Mouse (Mus musculus): ENCODE results near the gene Ntrk3. TPM values are rescaled to one million over a fixed set of nuclear protein-coding genes. Genes with fewer than 3 reads are reported as not detected.

Ntrk3 gene
- polyA plus RNA-seq, 1 experiment from 2014 or later, result 2.3 TPM

- H3K36me3 ChIP-seq (ENCODE audit: control insufficient read depth, insufficient read depth), result no peaks in the 10 kb centered on the region
- ATAC-seq (replicated peaks; ENCODE audit: extremely low read depth, insufficient read depth, low FRiP score), result no peak
- H3K27me3 ChIP-seq (ENCODE audit: control insufficient read depth, insufficient read depth, low read length), result no peaks in the 10 kb centered on the region
- no peak overlapping the region for H3K27ac ChIP-seq (ENCODE audit: low read length)
- no peak overlapping the region for H3K9ac ChIP-seq (ENCODE audit: low read length)
- WGBS, result 49% methylated on average over 7 of the region's 7 CpGs
- no peaks in the 10 kb centered on the region for H3K4me1 ChIP-seq (ENCODE audit: control insufficient read depth, insufficient read depth, low read length)
- no peak overlapping the region for H3K4me3 ChIP-seq (ENCODE audit: low read length)
- no peaks in the 10 kb centered on the region for H3K9me3 ChIP-seq (replicated peaks; ENCODE audit: control insufficient read depth, low read length)
- no peak overlapping the region for H3K4me2 ChIP-seq (ENCODE audit: low read depth, low read length)
Observed at GRCm38 (mm10) chr7:78515042-78515609, 222.7 kb downstream of the Ntrk3 start.

DNA sequence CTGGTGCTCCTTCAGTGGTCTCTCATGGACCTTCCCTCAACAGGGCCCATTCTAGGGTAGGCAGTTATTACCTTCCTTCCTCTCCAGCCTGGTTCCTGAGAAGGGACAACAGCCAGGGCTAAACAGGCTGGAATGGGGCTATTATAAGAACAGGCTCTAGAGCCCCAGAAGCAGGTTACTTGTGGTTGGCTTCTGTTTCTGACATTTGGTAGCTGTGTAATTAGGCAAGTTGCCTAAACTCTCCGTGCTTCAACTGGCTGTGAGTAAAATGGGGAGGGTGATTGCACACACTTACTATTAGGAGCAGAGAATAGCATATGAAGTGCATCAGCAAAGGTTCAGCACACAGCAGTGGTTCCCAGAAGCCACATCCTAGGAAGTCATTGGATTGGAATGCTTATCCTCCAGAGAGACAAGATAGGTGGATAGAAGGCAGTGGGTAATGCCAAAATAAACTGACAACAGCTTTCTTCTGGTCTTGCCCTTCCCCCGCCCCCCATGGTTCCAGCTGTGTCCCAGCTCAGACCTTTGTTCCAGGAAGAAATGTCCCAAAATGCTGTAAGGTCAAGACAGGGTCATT is 230.7 kb downstream of the Ntrk3 start:
- no peak overlapping the region for H3K4me3 ChIP-seq (ENCODE audit: low read length)

DNA sequence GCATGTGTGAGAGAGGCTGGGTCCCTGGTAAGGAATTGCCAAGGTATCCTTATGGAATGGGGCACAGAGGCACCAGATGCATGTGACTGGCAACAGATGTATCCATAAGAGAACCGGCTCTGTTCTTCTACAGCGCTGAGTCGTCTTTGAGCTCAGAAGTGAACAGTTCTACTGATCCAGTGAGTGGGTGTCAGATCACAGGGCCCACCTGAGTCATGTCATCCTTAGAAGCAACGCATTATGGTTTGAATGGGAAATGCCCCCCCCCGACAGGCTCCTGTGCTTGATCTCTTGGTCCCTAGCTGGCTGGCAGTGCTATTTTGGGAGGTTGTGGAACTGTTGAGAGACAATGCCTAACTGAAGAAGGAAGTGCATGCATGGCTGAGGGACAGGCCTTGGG is 236.9 kb downstream of the Ntrk3 start:
- Histone ChIP-seq H3K36me3 (ENCODE audit: control insufficient read depth, insufficient read depth) (no peaks in the 10 kb centered on the region), H3K9me3 (replicated peaks; ENCODE audit: control insufficient read depth, low read length) (no peaks in the 10 kb centered on the region), H3K9ac (ENCODE audit: low read length) (no peak overlapping the region), H3K27me3 (ENCODE audit: control insufficient read depth, insufficient read depth, low read length) (no peaks in the 10 kb centered on the region), H3K4me3 (ENCODE audit: low read length) (no peak overlapping the region), H3K27ac (ENCODE audit: low read length) (no peak overlapping the region), H3K4me2 (ENCODE audit: low read depth, low read length) (no peak overlapping the region), H3K4me1 (ENCODE audit: control insufficient read depth, insufficient read depth, low read length) (no peaks in the 10 kb centered on the region)
- no peak for ATAC-seq (replicated peaks; ENCODE audit: extremely low read depth, insufficient read depth, low FRiP score)
- 71% methylated on average over 5 of the region's 5 CpGs for WGBS

More for the DNA sequence above, 230.7 kb downstream of the Ntrk3 start:
- Histone ChIP-seq H3K9ac (ENCODE audit: low read length) (no peak overlapping the region), H3K27ac (ENCODE audit: low read length) (no peak overlapping the region), H3K9me3 (replicated peaks; ENCODE audit: control insufficient read depth, low read length) (no peaks in the 10 kb centered on the region), H3K4me1 (ENCODE audit: control insufficient read depth, insufficient read depth, low read length) (no peaks in the 10 kb centered on the region), H3K27me3 (ENCODE audit: control insufficient read depth, insufficient read depth, low read length) (no peaks in the 10 kb centered on the region), H3K4me2 (ENCODE audit: low read depth, low read length) (no peak overlapping the region), H3K36me3 (ENCODE audit: control insufficient read depth, insufficient read depth) (no peaks in the 10 kb centered on the region)
- no peak for ATAC-seq (replicated peaks; ENCODE audit: extremely low read depth, insufficient read depth, low FRiP score)
- 36% methylated on average over 2 of the region's 2 CpGs for WGBS

DNA sequence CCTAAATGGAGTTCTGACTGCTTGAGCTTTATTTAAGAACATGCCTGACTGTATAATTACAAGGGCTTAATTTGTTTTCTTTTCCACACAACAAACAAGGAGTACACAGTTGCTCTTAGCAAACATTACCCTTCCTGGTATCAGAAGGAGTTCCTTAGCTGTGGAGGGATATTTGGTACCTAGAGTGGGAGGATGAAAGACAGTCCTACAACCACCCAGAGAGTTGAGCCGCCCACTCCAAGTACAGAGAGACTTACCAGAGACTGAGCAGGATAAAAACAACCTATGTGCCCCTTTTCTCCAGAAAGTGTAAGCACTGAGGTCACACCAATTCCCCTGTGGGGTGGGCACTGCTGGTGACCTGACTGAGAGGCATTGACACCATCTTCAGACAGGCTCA is 237.8 kb downstream of the Ntrk3 start:
- Histone ChIP-seq H3K9me3 (replicated peaks; ENCODE audit: control insufficient read depth, low read length) (no peaks in the 10 kb centered on the region), H3K27me3 (ENCODE audit: control insufficient read depth, insufficient read depth, low read length) (no peaks in the 10 kb centered on the region), H3K9ac (ENCODE audit: low read length) (no peak overlapping the region), H3K36me3 (ENCODE audit: control insufficient read depth, insufficient read depth) (no peaks in the 10 kb centered on the region), H3K4me2 (ENCODE audit: low read depth, low read length) (no peak overlapping the region), H3K4me1 (ENCODE audit: control insufficient read depth, insufficient read depth, low read length) (no peaks in the 10 kb centered on the region), H3K27ac (ENCODE audit: low read length) (no peak overlapping the region), H3K4me3 (ENCODE audit: low read length) (no peak overlapping the region)
- ATAC-seq (replicated peaks; ENCODE audit: extremely low read depth, insufficient read depth, low FRiP score), result no peak
- 56% methylated on average over 1 of the region's 1 CpGs for WGBS

GRCm38 (mm10) chr7:78498356-78498755 is 239.5 kb downstream of the Ntrk3 start:
- Histone ChIP-seq H3K27ac (ENCODE audit: low read length) (no peak overlapping the region), H3K27me3 (ENCODE audit: control insufficient read depth, insufficient read depth, low read length) (no peaks in the 10 kb centered on the region), H3K9ac (ENCODE audit: low read length) (no peak overlapping the region), H3K4me2 (ENCODE audit: low read depth, low read length) (no peak overlapping the region), H3K4me3 (ENCODE audit: low read length) (no peak overlapping the region), H3K4me1 (ENCODE audit: control insufficient read depth, insufficient read depth, low read length) (no peaks in the 10 kb centered on the region), H3K9me3 (replicated peaks; ENCODE audit: control insufficient read depth, low read length) (no peaks in the 10 kb centered on the region), H3K36me3 (ENCODE audit: control insufficient read depth, insufficient read depth) (no peaks in the 10 kb centered on the region)
- ATAC-seq (replicated peaks; ENCODE audit: extremely low read depth, insufficient read depth, low FRiP score), result no peak
- WGBS, result 73% methylated on average over 4 of the region's 4 CpGs

- no peak overlapping the region for H3K4me3 ChIP-seq (ENCODE audit: low read length)
- no peak overlapping the region for H3K9ac ChIP-seq (ENCODE audit: low read length)
- no peaks in the 10 kb centered on the region for H3K27me3 ChIP-seq (ENCODE audit: control insufficient read depth, insufficient read depth, low read length)
- H3K27ac ChIP-seq (ENCODE audit: low read length), result no peak overlapping the region
- WGBS, result 39% methylated on average over 7 of the region's 7 CpGs
- no peak for ATAC-seq (replicated peaks; ENCODE audit: extremely low read depth, insufficient read depth, low FRiP score)
- H3K4me2 ChIP-seq (ENCODE audit: low read depth, low read length), result no peak overlapping the region
- H3K36me3 ChIP-seq (ENCODE audit: control insufficient read depth, insufficient read depth), result no peaks in the 10 kb centered on the region
- H3K4me1 ChIP-seq (ENCODE audit: control insufficient read depth, insufficient read depth, low read length), result no peaks in the 10 kb centered on the region
- H3K9me3 ChIP-seq (replicated peaks; ENCODE audit: control insufficient read depth, low read length), result no peaks in the 10 kb centered on the region
Observed at GRCm38 (mm10) chr7:78497819-78498218, 240.0 kb downstream of the Ntrk3 start.

DNA sequence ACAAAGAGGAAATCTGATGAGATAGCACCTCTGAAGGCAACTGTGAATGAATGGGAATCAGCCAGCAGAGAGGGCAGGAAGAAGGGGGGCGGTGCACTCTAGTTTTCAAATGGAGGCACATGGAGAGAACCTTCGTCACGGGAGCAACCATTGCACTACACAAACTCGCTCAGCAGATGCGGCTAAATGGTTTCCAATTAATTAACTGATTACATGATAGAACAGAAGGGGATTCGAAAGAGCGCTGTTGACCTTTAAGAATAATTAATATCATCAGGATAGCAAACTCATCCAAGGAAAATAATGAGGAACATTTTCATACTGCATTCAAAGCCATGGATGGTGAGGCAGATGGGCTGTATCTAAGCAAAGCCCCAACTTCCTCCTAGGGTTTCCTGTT is 244.2 kb downstream of the Ntrk3 start:
- Histone ChIP-seq H3K27me3 (ENCODE audit: control insufficient read depth, insufficient read depth, low read length) (no peaks in the 10 kb centered on the region), H3K36me3 (ENCODE audit: control insufficient read depth, insufficient read depth) (no peaks in the 10 kb centered on the region), H3K9me3 (replicated peaks; ENCODE audit: control insufficient read depth, low read length) (no peaks in the 10 kb centered on the region), H3K27ac (ENCODE audit: low read length) (no peak overlapping the region), H3K4me3 (ENCODE audit: low read length) (no peak overlapping the region), H3K4me1 (ENCODE audit: control insufficient read depth, insufficient read depth, low read length) (no peaks in the 10 kb centered on the region), H3K4me2 (ENCODE audit: low read depth, low read length) (no peak overlapping the region), H3K9ac (ENCODE audit: low read length) (no peak overlapping the region)
- 86% methylated on average over 7 of the region's 7 CpGs for WGBS
- ATAC-seq (replicated peaks; ENCODE audit: extremely low read depth, insufficient read depth, low FRiP score), result no peak

GRCm38 (mm10) chr7:78491176-78491575 is 246.6 kb downstream of the Ntrk3 start:
- no peaks in the 10 kb centered on the region for H3K4me1 ChIP-seq (ENCODE audit: control insufficient read depth, insufficient read depth, low read length)
- ATAC-seq (replicated peaks; ENCODE audit: extremely low read depth, insufficient read depth, low FRiP score), result no peak

GRCm38 (mm10) chr7:78484290-78484689 is 253.5 kb downstream of the Ntrk3 start:
- Histone ChIP-seq H3K36me3 (ENCODE audit: control insufficient read depth, insufficient read depth) (no peaks in the 10 kb centered on the region), H3K27me3 (ENCODE audit: control insufficient read depth, insufficient read depth, low read length) (no peaks in the 10 kb centered on the region), H3K4me2 (ENCODE audit: low read depth, low read length) (no peak overlapping the region), H3K27ac (ENCODE audit: low read length) (no peak overlapping the region), H3K9ac (ENCODE audit: low read length) (no peak overlapping the region), H3K4me3 (ENCODE audit: low read length) (no peak overlapping the region), H3K4me1 (ENCODE audit: control insufficient read depth, insufficient read depth, low read length) (no peaks in the 10 kb centered on the region), H3K9me3 (replicated peaks; ENCODE audit: control insufficient read depth, low read length) (no peaks in the 10 kb centered on the region)
- no peak for ATAC-seq (replicated peaks; ENCODE audit: extremely low read depth, insufficient read depth, low FRiP score)
- WGBS, result 83% methylated on average over 2 of the region's 2 CpGs

More at GRCm38 (mm10) chr7:78491176-78491575, 246.6 kb downstream of the Ntrk3 start:
- H3K4me2 ChIP-seq (ENCODE audit: low read depth, low read length), result no peak overlapping the region
- no peaks in the 10 kb centered on the region for H3K27me3 ChIP-seq (ENCODE audit: control insufficient read depth, insufficient read depth, low read length)
- 51% methylated on average over 7 of the region's 7 CpGs for WGBS
- no peak overlapping the region for H3K4me3 ChIP-seq (ENCODE audit: low read length)
- H3K9ac ChIP-seq (ENCODE audit: low read length), result no peak overlapping the region
- no peaks in the 10 kb centered on the region for H3K36me3 ChIP-seq (ENCODE audit: control insufficient read depth, insufficient read depth)
- no peak overlapping the region for H3K27ac ChIP-seq (ENCODE audit: low read length)
- H3K9me3 ChIP-seq (replicated peaks; ENCODE audit: control insufficient read depth, low read length), result no peaks in the 10 kb centered on the region
